ENCODE assay signal across 16 mouse cellular contexts in genomic region chr17:85024237-85024636, GRCm38 (mm10). TPM values are rescaled to one million over a fixed set of nuclear protein-coding genes. Genes with fewer than 3 reads are reported as not detected.
A peak's percentile ranks its signal among the peaks of the same experiment; 100 is the strongest.
DNase-seq lines count a peak whose midpoint lies in the region; ATAC-seq and TF ChIP-seq lines count a peak whose summit lies in the region.
"Had no signal": no experiment of that assay in that cellular context is flagged by ENCODE, and none has a peak within 500 bp of the region (broad histone marks: within the 10 kb centered on the region; RNA-seq: fewer than 3 reads in every experiment).

No protein-coding gene starts in this region.

- H3K9me3 ChIP-seq in kidney, postnatal 0 days (replicated peaks; ENCODE audit: low read length), result no peaks in the 10 kb centered on the region
- no peaks in the 10 kb centered on the region for H3K9me3 ChIP-seq in liver, embryonic 16.5 days (replicated peaks; ENCODE audit: control insufficient read depth, low read length)
- H3K9me3 ChIP-seq: forebrain, embryonic 15.5 days; G1E; hindbrain, embryonic 15.5 days; midbrain, embryonic 13.5 days; neural tube, embryonic 12.5 days had no signal

- H3K4me1 ChIP-seq in kidney, postnatal 0 days (replicated peaks; ENCODE audit: insufficient read depth, low read length), result no peaks in the 10 kb centered on the region
- H3K4me1 ChIP-seq in kidney, adult 2 months (ENCODE audit: control insufficient read depth, insufficient read depth, low read length), result peaks cover 12% of the 10 kb centered on the region
- peaks cover 6% of the 10 kb centered on the region for H3K4me1 ChIP-seq in thymus, adult 2 months (replicated peaks; ENCODE audit: control insufficient read depth, insufficient read depth, low read length)
- H3K4me1 ChIP-seq in liver, embryonic 16.5 days (ENCODE audit: control insufficient read depth, low read depth, low read length), result no peaks in the 10 kb centered on the region; the same call in 1 of the 2 replicates
- H3K4me1 ChIP-seq: forebrain, embryonic 15.5 days; hindbrain, embryonic 15.5 days; midbrain, embryonic 13.5 days; neural tube, embryonic 12.5 days had no signal

- H3K4me2 ChIP-seq in kidney, postnatal 0 days (ENCODE audit: low read length), result no peak overlapping the region
- no peak overlapping the region for H3K4me2 ChIP-seq in liver, embryonic 16.5 days (ENCODE audit: low read depth, low read length)
- H3K4me2 ChIP-seq: forebrain, embryonic 15.5 days; hindbrain, embryonic 15.5 days; midbrain, embryonic 13.5 days; neural tube, embryonic 12.5 days had no signal

- H3K4me3 ChIP-seq in kidney, postnatal 0 days (replicated peaks; ENCODE audit: low read depth, low read length), result no peak overlapping the region
- no peak overlapping the region for H3K4me3 ChIP-seq in kidney, adult 2 months (ENCODE audit: insufficient read depth, low read depth, low read length)
- no peak overlapping the region for H3K4me3 ChIP-seq in thymus, adult 2 months (ENCODE audit: control insufficient read depth, insufficient read depth, low read length)
- H3K4me3 ChIP-seq in liver, embryonic 16.5 days (ENCODE audit: low read depth, low read length), result no peak overlapping the region
- H3K4me3 ChIP-seq: forebrain, embryonic 15.5 days; hindbrain, embryonic 15.5 days; midbrain, embryonic 13.5 days; neural tube, embryonic 12.5 days had no signal

- no peaks in the 10 kb centered on the region for H3K27me3 ChIP-seq in kidney, postnatal 0 days (ENCODE audit: insufficient read depth, low read length)
- H3K27me3 ChIP-seq in kidney, adult 2 months (replicated peaks; ENCODE audit: control insufficient read depth, insufficient read depth, low read length), result no peaks in the 10 kb centered on the region
- H3K27me3 ChIP-seq in thymus, adult 2 months (ENCODE audit: control insufficient read depth, insufficient read depth, low read length), result no peaks in the 10 kb centered on the region
- H3K27me3 ChIP-seq in liver, embryonic 16.5 days (ENCODE audit: control insufficient read depth, insufficient read depth, low read depth, low read length), result no peaks in the 10 kb centered on the region
- H3K27me3 ChIP-seq: CH12.LX; forebrain, embryonic 15.5 days; hindbrain, embryonic 15.5 days; midbrain, embryonic 13.5 days; neural tube, embryonic 12.5 days; Patski had no signal

- no peak overlapping the region for H3K9ac ChIP-seq in kidney, postnatal 0 days (ENCODE audit: low read depth, low read length)
- no peak overlapping the region for H3K9ac ChIP-seq in liver, embryonic 16.5 days (ENCODE audit: low read depth, low read length)
- H3K9ac ChIP-seq: forebrain, embryonic 15.5 days; hindbrain, embryonic 15.5 days; liver, embryonic 14.5 days; midbrain, embryonic 13.5 days; neural tube, embryonic 12.5 days had no signal

- no peak for ATAC-seq in kidney, postnatal 0 days (replicated peaks; ENCODE audit: low FRiP score, low read depth)
- no peak for ATAC-seq in liver, embryonic 16.5 days (ENCODE audit: low read depth)

- no peak for TF ChIP-seq CTCF in kidney, postnatal 0 days (IDR thresholded peaks at IDR 0.05; ENCODE audit: low read depth)
- no peak for TF ChIP-seq CTCF in kidney, adult 2 months (conservative IDR thresholded peaks at IDR 0.05; ENCODE audit: insufficient read depth, insufficient read length, low read depth, low read length)
- TF ChIP-seq CTCF in thymus, adult 2 months (IDR thresholded peaks at IDR 0.05; ENCODE audit: borderline replicate concordance, control insufficient read depth, extremely low read depth, insufficient read depth, low read length, poor library complexity), result no peak

- TF ChIP-seq POLR2A in kidney, adult 2 months (IDR thresholded peaks at IDR 0.05; ENCODE audit: low read depth, low read length), result no peak
- TF ChIP-seq POLR2A in thymus, adult 2 months (IDR thresholded peaks at IDR 0.05; ENCODE audit: control insufficient read depth, extremely low read depth, insufficient read depth, low read length, poor library complexity), result no peak

- 68% methylated on average over 8 of the region's 8 CpGs for WGBS in kidney, postnatal 0 days
- WGBS in kidney, adult 2 months, result 54% methylated on average over 8 of the region's 8 CpGs
- WGBS in thymus, adult 2 months, result 89% methylated on average over 8 of the region's 8 CpGs
- WGBS in liver, embryonic 16.5 days (ENCODE audit: insufficient replicate concordance), result 79% methylated on average over 8 of the region's 8 CpGs

- no peaks in the 10 kb centered on the region for H3K36me3 ChIP-seq in kidney, postnatal 0 days (ENCODE audit: insufficient read depth, low read length)
- H3K36me3 ChIP-seq in kidney, adult 2 months (ENCODE audit: control insufficient read depth, insufficient read depth, low read length), result no peaks in the 10 kb centered on the region
- H3K36me3 ChIP-seq in thymus, adult 2 months (ENCODE audit: control insufficient read depth, insufficient read depth, low read length), result no peaks in the 10 kb centered on the region
- no peaks in the 10 kb centered on the region for H3K36me3 ChIP-seq in liver, embryonic 16.5 days (ENCODE audit: control insufficient read depth, insufficient read depth)
- H3K36me3 ChIP-seq: forebrain, embryonic 15.5 days; hindbrain, embryonic 15.5 days; neural tube, embryonic 12.5 days had no signal

- no peak for DNase-seq in kidney, postnatal 0 days (ENCODE audit: low spot score)
- DNase-seq in kidney, adult 2 months, result no peak
- DNase-seq in thymus, adult 2 months, result no peak
- no peak for DNase-seq in thymus, postnatal 4 days
- no peak for DNase-seq in frontal cortex, adult 2 months (ENCODE audit: extremely low spot score in 1 of 2, low spot score in 1 of 2)
- DNase-seq in adrenal gland, adult 8-10 months, result no peak
- DNase-seq: layer of hippocampus, postnatal 36 days had no signal

- H3K27ac ChIP-seq in kidney, postnatal 0 days, result peak overlapping the region; percentile 43
- no peak overlapping the region; the same call in 1 of the 2 replicates for H3K27ac ChIP-seq in kidney, adult 2 months (ENCODE audit: insufficient read depth, low read depth, low read length)
- H3K27ac ChIP-seq in thymus, adult 2 months (ENCODE audit: control insufficient read depth, insufficient read depth, low read length), result peak overlapping the region; percentile 95; the same call in 1 of the 2 replicates
- H3K27ac ChIP-seq in liver, embryonic 16.5 days (ENCODE audit: low read length), result 0 out of 2 replicates have a peak overlapping the region, but pooled peaks have one; percentile 4
- H3K27ac ChIP-seq: forebrain, embryonic 15.5 days; hindbrain, embryonic 15.5 days; liver, embryonic 14.5 days; midbrain, embryonic 13.5 days; neural tube, embryonic 12.5 days had no signal

RNA-seq across cellular contexts. Expression of gene Slc3a1, which starts 3.9 kb away (rescaled TPM):
- 76.9 and 88.8 TPM in 2 replicates for polyA plus RNA-seq in kidney, postnatal 0 days (2015; fragmentation: Nextera tagmentation; extraction: Ambion mirVana)
- 289 and 340 TPM in 2 replicates for polyA plus RNA-seq in kidney, adult 2 months (2012; rRNA removed)
- polyA plus RNA-seq in thymus, adult 2 months (2012; rRNA removed), result 0.55 and 0.83 TPM in 2 replicates
- polyA plus RNA-seq in liver, embryonic 16.5 days (2015; fragmentation: Nextera tagmentation; extraction: Ambion mirVana), result 5.7 and 8.4 TPM in 2 replicates
- polyA plus RNA-seq in frontal cortex, adult 2 months (2012; rRNA removed), result 0.74 and 1.1 TPM in 2 replicates
- total RNA-seq in adrenal gland, adult 8-10 months (2022), result under 1 TPM; 0.32 to 0.95 (median 0.62) TPM
- polyA plus RNA-seq: G1E had no signal
